Mouse (Mus musculus) liver, adult (tissue): ENCODE data around the gene Ptpn21.

Experiments used
- GATA4 ChIP-seq: IDR thresholded peaks from 2 replicates; pipeline ENCODE4 v1.6.1; 2014; ENCODE audit warnings: mild to moderate bottlenecking, low read length; ENCODE audit not compliant: insufficient replicate concordance

The Ptpn21 gene

DNA sequence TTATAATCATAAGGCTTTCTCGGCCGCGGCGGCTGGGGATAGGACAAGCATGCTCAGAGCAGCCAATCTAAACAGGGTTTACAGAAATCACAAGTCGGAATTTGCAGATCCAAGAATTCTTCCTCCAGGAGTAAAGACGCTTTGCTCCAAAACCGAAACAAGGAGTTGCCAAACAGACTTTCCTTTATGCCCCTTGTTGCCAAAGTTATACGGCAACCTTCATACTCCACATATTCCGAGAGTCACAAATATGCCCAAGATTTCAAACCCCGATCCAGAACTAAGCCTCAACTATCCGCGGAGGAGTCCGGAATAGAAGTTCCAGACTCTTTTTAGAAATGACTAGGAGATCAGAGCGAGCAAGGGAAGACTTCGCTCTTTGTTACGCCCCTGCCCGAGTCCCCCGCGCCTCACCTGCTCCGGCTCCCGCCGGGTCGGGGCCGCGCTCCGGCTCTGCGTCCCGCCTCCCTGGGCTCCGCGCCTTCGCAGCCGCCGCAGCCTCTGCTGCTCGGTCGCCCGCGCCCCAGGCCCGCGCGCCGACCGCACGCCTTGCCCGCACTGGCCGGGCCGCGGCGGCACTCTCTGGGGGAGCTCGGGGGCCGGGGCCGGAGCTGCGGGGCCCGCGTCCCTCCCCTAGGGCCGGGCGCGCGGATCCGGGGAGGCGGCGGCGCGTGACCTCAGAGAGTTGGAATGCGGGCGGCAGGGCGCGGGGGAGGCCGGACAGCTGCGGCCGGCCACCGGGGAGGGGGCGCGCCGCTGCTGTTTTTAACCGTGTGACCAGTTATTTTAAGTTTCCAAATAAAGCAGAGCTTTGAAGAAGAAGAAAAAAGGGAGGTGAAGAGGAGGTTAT, at the start of gene Ptpn21:
TSS of gene Ptpn21 (minus strand) at position 455 of the 850 bp plus-strand sequence.
- no peak for TF ChIP-seq GATA4

GRCm38 (mm10) chr12:98784251-98784650, 47.0 kb upstream of the Ptpn21 start:
- TF ChIP-seq GATA4, result no peak

- no peak for TF ChIP-seq GATA4
Observed at GRCm38 (mm10) chr12:98779148-98779547, 41.9 kb upstream of the Ptpn21 start.

GRCm38 (mm10) chr12:98777509-98777908, 40.3 kb upstream of the Ptpn21 start:
- no peak for TF ChIP-seq GATA4

DNA sequence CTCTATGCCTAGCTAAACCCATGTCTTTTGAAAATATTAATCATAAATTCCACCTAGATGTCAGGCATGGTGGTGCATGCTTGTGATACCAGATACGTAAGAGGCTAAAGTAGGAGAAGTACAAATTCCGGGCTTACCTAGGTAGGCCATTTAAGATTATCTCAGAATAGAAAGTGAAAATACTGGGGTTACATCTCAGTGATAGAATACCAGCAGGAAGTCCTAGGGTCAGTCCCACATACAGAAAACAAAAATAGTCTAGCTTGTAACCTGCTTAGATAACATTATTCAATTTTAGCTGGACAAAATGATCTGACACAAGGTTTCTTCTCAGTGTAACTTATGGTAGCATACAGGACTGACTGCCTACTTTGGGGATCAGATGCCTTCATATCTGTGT, 29.0 kb upstream of the Ptpn21 start:
- TF ChIP-seq GATA4, result no peak

- no peak for TF ChIP-seq GATA4
Observed at GRCm38 (mm10) chr12:98759700-98760099, 22.5 kb upstream of the Ptpn21 start.

GRCm38 (mm10) chr12:98757636-98758035, 20.4 kb upstream of the Ptpn21 start:
- no peak for TF ChIP-seq GATA4

- no peak for TF ChIP-seq GATA4
Observed at GRCm38 (mm10) chr12:98747380-98747753, 10.2 kb upstream of the Ptpn21 start.

GRCm38 (mm10) chr12:98746746-98747379, 9.7 kb upstream of the Ptpn21 start, which contains the start of gene Zc3h14:
Gene Zc3h14, plus strand, starts transcription at chr12:98746964.
- TF ChIP-seq GATA4, result no peak

GRCm38 (mm10) chr12:98746131-98746530, 8.9 kb upstream of the Ptpn21 start:
- TF ChIP-seq GATA4, result no peak

DNA sequence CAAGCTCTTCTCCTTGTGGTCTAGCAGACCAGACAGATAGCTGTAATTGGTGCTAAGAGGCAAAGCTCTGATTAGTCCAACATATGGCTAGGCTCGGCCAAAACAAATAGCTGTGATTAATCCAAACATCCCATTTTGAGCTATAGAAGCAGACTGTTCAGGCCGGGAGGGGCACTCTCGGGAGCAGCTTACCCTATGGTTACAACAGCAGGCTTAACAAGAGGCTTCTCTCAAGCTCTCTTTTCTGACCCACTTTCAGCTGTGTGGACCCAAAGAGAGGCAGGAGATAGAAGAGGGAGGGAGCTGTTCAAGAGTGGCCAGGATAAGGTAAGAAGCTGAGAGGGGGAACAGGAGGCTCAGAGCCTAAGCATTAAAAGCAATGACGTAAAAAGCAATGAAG, 8.4 kb upstream of the Ptpn21 start:
- TF ChIP-seq GATA4, result no peak

DNA sequence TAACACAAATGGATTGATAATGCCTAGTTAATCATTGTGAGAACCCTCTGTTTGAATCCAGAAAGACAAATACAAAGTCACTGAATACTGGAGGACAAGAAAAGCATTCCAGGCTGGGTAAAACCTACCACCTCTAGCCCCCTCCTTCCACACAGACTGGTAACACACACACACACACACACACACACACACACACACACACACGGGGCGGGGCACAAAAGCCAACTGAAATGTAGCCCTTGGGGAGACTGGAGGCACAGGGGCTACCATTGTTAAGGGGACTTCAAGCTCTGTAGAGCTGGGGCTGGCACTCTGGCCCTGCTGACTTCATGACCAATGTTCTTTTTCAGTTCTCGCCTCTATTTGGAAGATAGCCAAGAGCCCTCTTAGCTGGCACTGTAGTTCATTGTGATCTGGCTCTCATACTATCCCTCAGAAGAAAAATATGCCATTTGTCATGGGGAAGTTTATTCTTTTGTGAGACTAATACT, 3.9 kb upstream of the Ptpn21 start:
- no peak for TF ChIP-seq GATA4

GRCm38 (mm10) chr12:98737801-98738350, 671 bp upstream of the Ptpn21 start:
- TF ChIP-seq GATA4, result no peak

DNA sequence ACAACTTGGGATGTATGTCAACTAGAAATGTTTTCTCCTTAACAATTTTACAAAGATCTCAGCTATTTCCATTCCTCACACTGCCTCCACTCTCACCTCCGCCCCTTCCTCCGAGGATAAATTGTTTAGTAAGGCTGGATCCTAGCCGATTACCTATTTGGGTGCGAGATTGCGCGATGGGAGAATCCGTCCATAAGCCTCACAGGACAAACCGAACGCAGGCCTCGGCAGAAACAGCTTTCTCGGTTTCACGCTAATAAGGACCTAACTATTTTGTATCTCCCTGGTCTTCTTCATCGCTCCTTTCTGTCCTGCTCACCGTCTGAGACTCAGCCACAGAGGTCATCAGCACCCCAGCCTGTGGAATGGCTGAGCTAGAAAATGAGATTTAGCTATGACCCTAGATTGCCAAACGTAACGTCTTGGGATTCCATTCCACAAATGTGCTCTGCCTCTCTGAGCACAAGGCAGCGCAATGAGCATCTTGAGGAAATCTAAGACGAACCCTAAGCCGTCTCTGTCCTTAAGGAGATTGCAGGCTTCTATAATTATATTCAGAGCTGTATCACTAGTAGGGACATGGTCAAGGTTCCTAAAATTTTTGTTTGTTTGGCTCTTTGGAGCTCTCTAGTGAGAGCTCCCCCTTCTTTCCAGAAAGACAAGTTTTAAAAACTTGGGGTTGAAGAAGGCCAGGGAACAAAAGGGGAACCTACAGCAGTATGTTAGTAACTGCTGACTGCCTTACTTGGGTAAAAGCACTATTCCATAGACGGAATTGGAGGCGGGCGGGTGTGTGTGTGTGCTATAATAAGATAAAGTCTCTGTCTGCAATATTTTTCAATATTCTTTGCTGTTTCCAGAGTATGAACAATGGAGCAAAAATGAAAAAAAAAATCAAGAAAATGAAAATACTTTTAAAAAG, 2.1 kb downstream of the Ptpn21 start:
- TF ChIP-seq GATA4, result no peak
